Mouse (Mus musculus) central nervous system, embryonic 14 days (tissue): Measurements from ENCODE around the gene Lrfn1. TPM values are rescaled to one million over a fixed set of nuclear protein-coding genes. Genes with fewer than 3 reads are reported as not detected.

Experiments used
- polyA plus RNA-seq: library from polyadenylated mRNA; depleted of rRNA; stranded (reverse); fragments of >200 nt; gene quantifications from 2 replicates; pipeline ENCODE4 v1.2.3, GENCODE M21; 2012; rRNA removed

Gene Lrfn1
- 40.4 and 41.7 TPM in 2 replicates for polyA plus RNA-seq

GRCm38 (mm10) chr7:28451531-28452360, at the start of gene Lrfn1:
Gene Lrfn1 (plus strand): TSS chr7:28451980.

DNA sequence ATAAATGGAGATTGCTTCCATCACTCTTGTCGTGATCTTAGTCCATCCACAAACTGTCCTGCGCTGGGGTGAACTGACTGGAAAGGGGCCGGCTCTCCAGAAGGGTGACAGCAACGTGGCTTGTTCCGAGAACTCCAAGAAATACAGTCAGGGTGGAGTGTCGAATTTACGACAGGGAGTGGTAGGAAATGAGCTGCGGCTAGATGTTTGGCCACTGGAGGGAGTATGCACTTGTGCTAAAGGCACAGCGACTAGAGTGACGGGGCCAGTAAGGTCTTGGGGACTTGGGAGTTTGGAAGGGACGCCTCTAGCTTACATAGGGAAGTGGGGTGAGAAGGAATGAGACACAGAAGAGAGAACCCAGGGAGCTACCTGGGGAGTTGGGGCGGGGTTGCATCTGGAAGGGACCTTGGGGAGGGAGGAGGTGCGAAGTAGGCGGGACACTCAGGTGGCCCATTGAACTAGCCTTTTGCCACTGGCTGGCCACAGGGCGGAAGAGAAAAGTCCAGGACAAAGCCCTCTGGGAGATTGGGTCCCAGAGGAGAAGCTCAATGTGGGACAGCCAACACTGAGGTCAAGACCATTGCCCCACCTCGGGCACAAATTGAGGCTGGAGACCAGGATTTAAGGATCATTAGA, 14.7 kb upstream of the Lrfn1 start, which contains the start of gene Gmfg:
Gene Gmfg, plus strand, starts transcription at position 516 of the 639 bp plus-strand sequence.

GRCm38 (mm10) chr7:28510405-28510974, 58.7 kb downstream of the Lrfn1 start, which contains the start of gene Ifnl2:
Gene Ifnl2 (minus strand): TSS chr7:28510455.

Other genes with a start within 250 kb of the Lrfn1 start
- gene Eid2, start 184.1 kb upstream of the Lrfn1 start, polyA plus RNA-seq, result 59.8 and 66.6 TPM in 2 replicates
- gene Eid2b, start 174.2 kb upstream of the Lrfn1 start, polyA plus RNA-seq, result 29.6 and 37.8 TPM in 2 replicates
- 0.65 and 0.87 TPM in 2 replicates for gene Selenov, start 160.8 kb upstream of the Lrfn1 start, polyA plus RNA-seq
- gene Dll3, start 149.7 kb upstream of the Lrfn1 start, polyA plus RNA-seq, result 25.5 and 33.0 TPM in 2 replicates
- gene Timm50, start 139.9 kb upstream of the Lrfn1 start, polyA plus RNA-seq, result 99.0 and 110 TPM in 2 replicates
- 122 and 126 TPM in 2 replicates for gene Supt5, start 113.2 kb upstream of the Lrfn1 start, polyA plus RNA-seq
- gene Rps16, start 101.3 kb upstream of the Lrfn1 start, polyA plus RNA-seq, result 1,327 and 1,353 TPM in 2 replicates
- gene Plekhg2, start 79.4 kb upstream of the Lrfn1 start, polyA plus RNA-seq, result 29.3 and 33.4 TPM in 2 replicates
- gene Zfp36, start 71.7 kb upstream of the Lrfn1 start, polyA plus RNA-seq, result 4.3 and 6.1 TPM in 2 replicates
- gene Med29, start 59.3 kb upstream of the Lrfn1 start, polyA plus RNA-seq, result 46.6 and 46.8 TPM in 2 replicates
- 111 and 114 TPM in 2 replicates for gene Paf1, start 59.0 kb upstream of the Lrfn1 start, polyA plus RNA-seq
- gene Gmfg, start 14.5 kb upstream of the Lrfn1 start, polyA plus RNA-seq, result 5.3 and 6.4 TPM in 2 replicates
- not detected in 2 replicates for gene Ifnl2, start 58.5 kb downstream of the Lrfn1 start, polyA plus RNA-seq
- gene Ifnl3, start 70.9 kb downstream of the Lrfn1 start, polyA plus RNA-seq, result not detected in 2 replicates
- gene Sycn, start 88.9 kb downstream of the Lrfn1 start, polyA plus RNA-seq, result not detected in 2 replicates
- 0.10 and 0.20 TPM in 2 replicates for gene Nccrp1, start 95.3 kb downstream of the Lrfn1 start, polyA plus RNA-seq
- 66.8 and 66.9 TPM in 2 replicates for gene Samd4b, start 146.2 kb downstream of the Lrfn1 start, polyA plus RNA-seq
- 20.4 and 22.5 TPM in 2 replicates for gene Pak4, start 146.2 kb downstream of the Lrfn1 start, polyA plus RNA-seq
- 0.05 and 0.28 TPM in 2 replicates for gene Acp7, start 179.4 kb downstream of the Lrfn1 start, polyA plus RNA-seq
- 15.2 and 21.5 TPM in 2 replicates for gene Fbxo27, start 240.9 kb downstream of the Lrfn1 start, polyA plus RNA-seq